Mouse (Mus musculus) macrophage (primary cell): Measurements from ENCODE around the gene Ppp1r9a. TPM values are rescaled to one million over a fixed set of nuclear protein-coding genes. Genes with fewer than 3 reads are reported as not detected.

Experiments used
- H3K27ac ChIP-seq: fragments of 350-480 bp; formaldehyde crosslinking; 2 replicates; pipeline ENCODE4 v1.9.0; 2021
- H3K36me3 ChIP-seq: fragments of 350-480 bp; formaldehyde crosslinking; 2 replicates; pipeline ENCODE4 v1.9.0; 2021; ENCODE audit errors: inconsistent target
- H3K4me3 ChIP-seq: fragments of 350-480 bp; formaldehyde crosslinking; 2 replicates; pipeline ENCODE4 v1.9.0; 2021; ENCODE audit errors: inconsistent target
- H3K79me2 ChIP-seq: fragments of 350-480 bp; formaldehyde crosslinking; 2 replicates; pipeline ENCODE4 v1.9.0; 2021; ENCODE audit errors: inconsistent target
- WGBS: methylation state at CpG from one replicate; pipeline ENCODE4 v1.1.7; 2026; ENCODE audit warnings: inconsistent platforms; ENCODE audit not compliant: missing documents; 5-methylcytosine and 5-hydroxymethylcytosine counted together
- polyA plus RNA-seq: library from polyadenylated mRNA; stranded (reverse); fragments of 250-400 nt; gene quantifications from 3 replicates; pipeline ENCODE4 v1.2.4, GENCODE M21; 2018; ENCODE audit warnings: inconsistent platforms

Gene Ppp1r9a
- polyA plus RNA-seq, 1 experiment from 2014 or later: 3.4 TPM

- H3K79me2 ChIP-seq: no peaks in the 10 kb centered on the region
- WGBS: 42% methylated on average over 3 of the region's 3 CpGs
These were observed 297.2 kb downstream of the Ppp1r9a start for GRCm38 (mm10) chr6:5199916-5200315.

GRCm38 (mm10) chr6:5207817-5208216 is 305.1 kb downstream of the Ppp1r9a start:
- H3K79me2 ChIP-seq: no peaks in the 10 kb centered on the region
- no peak overlapping the region for H3K4me3 ChIP-seq
- 100% methylated on average over 2 of the region's 2 CpGs for WGBS
- H3K27ac ChIP-seq: no peak overlapping the region
- no peaks in the 10 kb centered on the region for H3K36me3 ChIP-seq

More at GRCm38 (mm10) chr6:5199916-5200315, 297.2 kb downstream of the Ppp1r9a start:
- H3K27ac ChIP-seq: no peak overlapping the region
- no peaks in the 10 kb centered on the region for H3K36me3 ChIP-seq
- no peak overlapping the region for H3K4me3 ChIP-seq

Other genes with a start within 250 kb of the Ppp1r9a start
- 0.16 TPM in 1 of 3 replicates, not detected in the others for gene Sgce, start 155.7 kb upstream of the Ppp1r9a start, polyA plus RNA-seq
- 0.07 TPM in 1 of 3 replicates, not detected in the others for gene Peg10, start 155.6 kb upstream of the Ppp1r9a start, polyA plus RNA-seq